Mouse (Mus musculus): ENCODE data around the gene Lta. TPM values are rescaled to one million over a fixed set of nuclear protein-coding genes. Genes with fewer than 3 reads are reported as not detected.
"Not testable (repeated sequence)": the region's sequence is repeated elsewhere in the genome, so short reads cannot be mapped to it uniquely, and the experiment has no call there.

Lta gene
- polyA plus RNA-seq, 1 experiment from 2014 or later, result 0.27 TPM

DNA sequence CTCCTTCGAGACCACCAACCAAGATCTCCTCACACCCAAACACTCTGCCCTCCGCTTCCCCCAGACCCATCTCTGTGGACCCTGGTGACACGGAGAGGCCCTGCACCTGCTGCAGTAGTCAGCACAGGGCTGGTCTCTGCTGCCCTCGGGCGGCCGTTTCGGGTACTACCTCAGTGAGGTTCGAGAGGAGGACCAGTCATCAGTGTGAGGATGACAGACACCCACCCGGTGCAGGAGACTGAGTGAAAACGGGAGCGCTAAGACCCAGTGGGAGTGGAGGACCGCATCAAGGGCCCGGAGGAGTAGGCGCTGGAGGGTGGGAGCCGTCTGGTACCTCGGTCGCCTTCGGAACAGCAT is 31.2 kb upstream of the Lta start:
- H3K9me3 ChIP-seq (replicated peaks), result no peaks in the 10 kb centered on the region
- H3K4me3 ChIP-seq (replicated peaks), result peak overlapping the region; percentile 57
- H3K27me3 ChIP-seq, result no peaks in the 10 kb centered on the region
- 0 out of 2 replicates have a peak, but pooled peaks cover 3% of the 10 kb centered on the region for H3K36me3 ChIP-seq
- peaks cover 52% of the 10 kb centered on the region for H3K4me1 ChIP-seq
- H3K4me2 ChIP-seq (replicated peaks), result peak overlapping the region; percentile 86
- under 1% methylated on average over 18 of the region's 18 CpGs for WGBS
- ATAC-seq (ENCODE audit: insufficient number of reproducible peaks, low FRiP score, low TSS enrichment, low read depth), result peak; percentile 64
- peak overlapping the region; percentile 95 for H3K27ac ChIP-seq (replicated peaks)
- peak overlapping the region; percentile 76; the same call in 1 of the 2 replicates for H3K9ac ChIP-seq

DNA sequence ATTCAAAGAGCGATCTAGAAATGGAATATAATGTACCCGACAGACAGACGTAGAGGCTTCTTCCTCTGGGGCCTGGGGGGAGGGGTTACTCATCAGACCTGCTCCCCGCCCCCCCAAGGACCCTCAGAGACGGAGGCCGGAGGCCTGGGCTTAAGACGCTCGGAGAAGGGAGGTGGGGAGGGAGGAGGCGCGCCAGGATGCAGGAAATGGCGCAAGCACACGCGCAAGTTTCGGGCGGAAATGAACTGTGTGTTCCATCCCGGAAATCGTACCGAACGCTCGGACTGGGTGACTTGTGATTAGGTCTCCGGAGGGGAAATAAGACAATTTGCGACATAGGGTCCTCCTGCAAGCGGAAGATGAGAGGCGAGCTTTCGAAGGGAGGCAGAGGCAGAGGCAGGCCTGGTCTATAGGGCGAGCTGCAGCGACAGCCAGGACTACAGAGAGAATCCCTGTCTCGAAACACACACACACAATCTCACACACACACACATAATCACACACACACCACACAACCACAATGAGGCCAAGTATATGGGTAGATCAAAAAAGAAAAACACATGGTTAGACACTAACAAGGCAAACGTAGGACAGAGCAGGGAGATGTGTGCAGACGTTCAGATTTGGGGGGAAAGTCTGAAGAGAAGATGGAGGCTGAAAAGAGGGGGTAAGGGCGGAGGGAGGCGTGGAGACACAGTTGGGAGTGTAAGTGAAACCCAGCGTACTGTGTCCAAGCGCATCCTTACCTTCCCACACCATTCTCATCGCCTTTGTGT is 30.7 kb upstream of the Lta start, which contains the start of gene Nfkbil1:
Nfkbil1 (minus strand) TSS at position 179 of the 776 bp plus-strand sequence.
- peaks cover 9% of the 10 kb centered on the region; the same call in 1 of the 2 replicates for H3K36me3 ChIP-seq
- H3K9ac ChIP-seq, result peak within 1 kb of the TSS; percentile 76
- no peaks in the 10 kb centered on the region for H3K9me3 ChIP-seq (replicated peaks)
- WGBS, result 0% methylated on average over 35 of the region's 35 CpGs
- H3K27ac ChIP-seq (replicated peaks), result peak within 1 kb of the TSS; percentile 95
- H3K27me3 ChIP-seq, result no peaks in the 10 kb centered on the region
- peak; percentile 87 for ATAC-seq (ENCODE audit: insufficient number of reproducible peaks, low FRiP score, low TSS enrichment, low read depth)
- peak within 1 kb of the TSS; percentile 57 for H3K4me3 ChIP-seq (replicated peaks)
- peaks cover 50% of the 10 kb centered on the region for H3K4me1 ChIP-seq
- H3K4me2 ChIP-seq (replicated peaks), result peak within 1 kb of the TSS; percentile 86

DNA sequence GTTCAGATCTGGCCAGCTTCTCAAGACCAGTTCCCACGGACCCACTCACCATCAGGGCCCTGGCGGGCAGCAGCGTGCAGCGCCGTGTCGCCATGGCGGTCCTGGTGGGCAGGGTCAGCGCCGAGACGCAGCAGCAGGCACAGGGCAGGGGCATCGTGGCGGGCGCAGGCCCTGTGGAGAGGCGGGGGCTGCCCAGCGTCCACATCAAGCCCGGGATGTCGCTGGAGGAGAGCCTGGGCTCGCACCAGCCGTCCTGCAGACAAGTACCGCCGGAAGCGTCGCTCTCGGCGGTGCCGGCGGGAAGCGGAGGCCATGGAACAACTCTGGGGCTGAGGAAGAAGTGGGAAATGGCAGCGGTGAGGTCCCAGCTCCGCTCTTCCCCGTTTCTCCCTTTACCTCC is 29.8 kb upstream of the Lta start:
- H3K27ac ChIP-seq (replicated peaks), result peak overlapping the region; percentile 95
- H3K9me3 ChIP-seq (replicated peaks), result no peaks in the 10 kb centered on the region
- peaks cover 42% of the 10 kb centered on the region for H3K4me1 ChIP-seq
- peak overlapping the region; percentile 76 for H3K9ac ChIP-seq
- H3K4me3 ChIP-seq (replicated peaks), result peak overlapping the region; percentile 57
- peaks cover 15% of the 10 kb centered on the region; the same call in 1 of the 2 replicates for H3K36me3 ChIP-seq
- peak overlapping the region; percentile 86 for H3K4me2 ChIP-seq (replicated peaks)
- no peaks in the 10 kb centered on the region for H3K27me3 ChIP-seq
- ATAC-seq (ENCODE audit: insufficient number of reproducible peaks, low FRiP score, low TSS enrichment, low read depth), result no peak
- 10% methylated on average over 31 of the region's 31 CpGs for WGBS

DNA sequence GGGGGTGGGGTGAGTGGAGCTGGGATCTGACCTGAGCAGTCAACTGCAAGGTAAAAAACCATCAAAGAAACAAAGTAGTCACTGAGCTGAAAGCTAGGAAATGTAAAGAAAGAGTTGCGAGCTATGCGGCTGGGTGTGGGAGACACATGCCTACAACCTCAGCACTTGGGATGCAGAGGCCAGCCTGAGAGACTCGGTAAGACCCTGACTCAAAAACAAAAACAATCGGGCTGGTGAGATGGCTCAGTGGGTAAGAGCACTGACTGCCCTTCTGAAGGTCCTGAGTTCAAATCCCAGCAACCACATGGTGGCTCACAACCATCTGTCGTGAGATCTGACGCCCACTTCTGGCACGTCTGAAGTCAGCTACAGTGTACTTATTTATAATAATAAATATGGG is 28.9 kb upstream of the Lta start:
- peaks cover 23% of the 10 kb centered on the region for H3K36me3 ChIP-seq
- not testable (repeated sequence) for H3K27me3 ChIP-seq; H3K9me3 ChIP-seq (replicated peaks); H3K9ac ChIP-seq; ATAC-seq (ENCODE audit: insufficient number of reproducible peaks, low FRiP score, low TSS enrichment, low read depth)
- peak overlapping the region; percentile 95; the same call in 1 of the 2 replicates for H3K27ac ChIP-seq (replicated peaks)
- H3K4me1 ChIP-seq, result peaks cover 42% of the 10 kb centered on the region
- peak overlapping the region; percentile 86 for H3K4me2 ChIP-seq (replicated peaks)
- WGBS, result 81% methylated on average over 7 of the region's 7 CpGs
- H3K4me3 ChIP-seq (replicated peaks), result peak overlapping the region; percentile 57; the same call in 1 of the 2 replicates

DNA sequence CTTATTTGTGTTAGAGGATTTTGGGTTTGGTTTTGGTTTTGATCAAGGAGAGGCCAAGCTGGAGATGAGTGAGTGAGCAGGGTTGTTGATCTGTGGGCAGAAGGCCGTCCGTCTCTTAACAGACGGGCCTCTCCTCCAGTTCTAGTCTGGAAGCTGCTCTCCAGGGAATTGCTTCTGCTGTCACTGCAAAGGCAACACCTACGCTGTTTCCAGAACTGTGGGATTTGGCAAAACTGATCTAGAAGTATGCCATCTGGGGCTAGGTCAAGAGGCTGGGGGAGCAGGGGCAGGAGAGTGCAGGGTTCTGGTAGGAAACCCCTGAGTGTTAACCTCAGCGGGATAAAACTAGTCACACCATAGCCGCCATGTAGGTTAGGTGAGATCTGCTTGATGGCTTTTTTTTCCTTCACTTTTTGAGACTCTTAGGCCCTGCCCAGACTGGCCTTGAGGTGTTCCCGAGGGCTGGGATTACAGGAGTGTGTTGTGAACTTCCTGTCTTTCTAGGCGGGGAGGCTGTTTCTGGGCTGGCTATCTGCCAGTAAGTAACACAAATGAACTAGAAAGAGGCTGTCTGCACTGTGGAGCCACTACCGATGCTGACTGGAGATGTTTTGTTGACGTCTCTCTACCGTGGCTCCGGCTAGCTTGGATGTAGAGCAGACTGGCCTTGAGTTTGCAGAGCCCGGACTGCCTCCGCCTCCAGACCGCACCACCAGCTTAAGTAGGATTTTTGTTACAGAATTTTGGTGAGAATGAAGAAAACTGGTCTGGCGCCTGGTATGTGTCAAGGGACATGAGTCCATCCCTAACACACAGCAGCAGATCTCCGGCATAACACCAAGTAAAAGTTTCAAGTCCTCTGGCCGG is 28.2 kb upstream of the Lta start, which contains the start of gene Atp6v1g2:
Atp6v1g2 (plus strand) TSS at position 547 of the 867 bp plus-strand sequence.
- no peak for ATAC-seq (ENCODE audit: insufficient number of reproducible peaks, low FRiP score, low TSS enrichment, low read depth)
- Histone ChIP-seq H3K9me3 (replicated peaks) (no peaks in the 10 kb centered on the region), H3K4me3 (replicated peaks) (peak within 1 kb of the TSS; percentile 57), H3K27me3 (no peaks in the 10 kb centered on the region), H3K4me1 (peaks cover 42% of the 10 kb centered on the region), H3K4me2 (replicated peaks) (peak within 1 kb of the TSS; percentile 86), H3K36me3 (peaks cover 30% of the 10 kb centered on the region), H3K9ac (peak within 1 kb of the TSS; percentile 76; the same call in 1 of the 2 replicates), H3K27ac (replicated peaks) (peak within 1 kb of the TSS; percentile 95)
- WGBS, result 52% methylated on average over 18 of the region's 18 CpGs

DNA sequence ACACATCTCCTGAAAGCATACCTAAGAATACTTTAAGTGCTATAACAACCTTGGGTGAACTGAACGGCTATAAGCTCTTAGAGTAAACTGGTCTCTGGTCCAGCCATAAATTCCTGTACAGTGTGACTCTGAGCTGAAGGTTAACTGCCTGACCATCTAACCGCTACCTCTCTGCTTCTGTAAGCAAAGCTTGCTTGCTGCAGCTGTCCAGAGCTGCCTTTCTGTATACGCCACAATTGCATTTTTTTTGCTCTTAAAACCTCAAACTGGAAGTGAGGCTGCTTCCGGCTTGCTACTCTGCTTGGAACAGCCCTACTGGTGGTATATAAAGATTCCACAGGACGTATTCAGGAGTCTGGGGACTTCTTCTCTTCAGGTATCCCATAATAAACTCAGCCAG is 27.5 kb upstream of the Lta start:
- Histone ChIP-seq H3K36me3 (peaks cover 34% of the 10 kb centered on the region), H3K27me3 (no peaks in the 10 kb centered on the region), H3K9me3 (replicated peaks) (no peaks in the 10 kb centered on the region), H3K9ac (no peak overlapping the region), H3K4me2 (replicated peaks) (no peak overlapping the region), H3K4me1 (peaks cover 42% of the 10 kb centered on the region), H3K27ac (replicated peaks) (peak overlapping the region; percentile 95), H3K4me3 (replicated peaks) (no peak overlapping the region)
- no peak for ATAC-seq (ENCODE audit: insufficient number of reproducible peaks, low FRiP score, low TSS enrichment, low read depth)
- 76% methylated on average over 5 of the region's 5 CpGs for WGBS

DNA sequence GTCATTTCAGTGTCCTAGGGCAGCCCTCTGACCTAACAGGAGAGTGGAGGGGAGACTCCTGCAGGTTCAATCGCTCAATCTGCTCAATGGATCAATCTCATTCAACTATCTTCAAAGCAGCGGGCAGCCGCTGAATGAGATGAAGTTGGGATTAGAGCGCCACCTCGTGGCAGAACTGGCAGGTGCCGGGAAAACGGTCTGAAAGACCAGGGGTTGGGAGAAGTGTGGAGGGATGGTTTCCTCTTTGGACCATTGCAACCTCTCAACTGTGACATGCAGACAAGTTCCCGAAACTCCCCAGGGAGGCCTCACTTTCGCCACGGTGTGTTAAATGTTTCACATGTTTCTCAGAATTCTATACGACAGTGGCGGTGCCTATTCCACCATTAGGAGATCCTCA is 26.9 kb upstream of the Lta start:
- Histone ChIP-seq H3K9me3 (replicated peaks) (no peaks in the 10 kb centered on the region), H3K4me1 (peaks cover 42% of the 10 kb centered on the region), H3K27ac (replicated peaks) (no peak overlapping the region), H3K4me3 (replicated peaks) (no peak overlapping the region), H3K9ac (no peak overlapping the region; the same call in 1 of the 2 replicates), H3K27me3 (no peaks in the 10 kb centered on the region), H3K36me3 (peaks cover 37% of the 10 kb centered on the region), H3K4me2 (replicated peaks) (no peak overlapping the region; the same call in 1 of the 2 replicates)
- WGBS, result 11% methylated on average over 12 of the region's 12 CpGs
- no peak for ATAC-seq (ENCODE audit: insufficient number of reproducible peaks, low FRiP score, low TSS enrichment, low read depth)

DNA sequence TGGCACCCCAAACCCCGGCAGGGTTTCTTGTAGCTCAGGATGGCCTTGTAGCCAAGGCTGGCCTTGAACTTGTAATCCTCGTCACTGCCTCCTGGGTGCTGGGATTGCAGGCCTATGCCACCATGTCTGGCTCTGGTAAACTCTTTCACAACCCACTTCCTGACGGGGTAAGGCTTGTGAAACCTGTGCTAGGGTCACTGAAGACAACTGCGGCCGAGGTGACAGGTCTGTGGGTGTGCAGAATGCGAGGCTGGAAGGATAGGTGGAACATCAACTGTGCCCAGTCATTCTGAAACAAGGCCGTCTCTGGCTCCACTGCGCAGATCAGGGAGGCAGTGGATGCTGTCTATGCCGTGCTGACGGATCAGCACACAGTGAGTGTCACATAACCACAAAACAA is 25.9 kb upstream of the Lta start:
- ATAC-seq (ENCODE audit: insufficient number of reproducible peaks, low FRiP score, low TSS enrichment, low read depth), result no peak
- Histone ChIP-seq H3K4me2 (replicated peaks) (no peak overlapping the region), H3K27me3 (no peaks in the 10 kb centered on the region), H3K27ac (replicated peaks) (no peak overlapping the region), H3K4me3 (replicated peaks) (no peak overlapping the region), H3K36me3 (peaks cover 40% of the 10 kb centered on the region), H3K4me1 (peaks cover 35% of the 10 kb centered on the region), H3K9me3 (replicated peaks) (no peaks in the 10 kb centered on the region), H3K9ac (peak overlapping the region; percentile 21; the same call in 1 of the 2 replicates)
- WGBS, result 93% methylated on average over 10 of the region's 10 CpGs

DNA sequence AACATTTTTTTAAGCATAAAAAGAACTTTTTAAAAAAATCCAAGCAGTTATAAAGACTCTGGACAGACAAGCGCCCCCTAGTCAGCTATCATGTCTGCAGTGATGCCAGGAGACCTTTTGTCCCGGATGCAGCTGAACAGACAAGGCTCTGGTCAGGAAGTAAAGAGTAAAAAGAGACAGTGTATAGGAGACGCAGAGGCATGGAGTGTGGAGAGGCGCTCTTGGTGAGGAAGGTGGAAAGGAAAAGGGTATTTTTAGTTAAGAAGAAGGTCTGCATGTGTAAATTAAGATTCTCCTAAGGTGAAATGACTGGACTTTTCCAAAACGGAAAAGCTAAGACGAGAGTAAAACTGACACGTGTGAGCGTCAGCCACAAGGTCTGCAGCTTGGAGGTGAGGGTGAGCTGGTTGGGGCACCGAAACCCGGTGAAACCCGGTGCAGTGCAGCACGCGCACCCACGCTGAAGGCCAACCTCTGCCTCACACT is 21.5 kb upstream of the Lta start:
- 83% methylated on average over 14 of the region's 14 CpGs for WGBS
- H3K4me2 ChIP-seq (replicated peaks), result no peak overlapping the region
- H3K4me3 ChIP-seq (replicated peaks), result no peak overlapping the region
- no peaks in the 10 kb centered on the region for H3K27me3 ChIP-seq
- H3K9ac ChIP-seq, result no peak overlapping the region
- no peaks in the 10 kb centered on the region for H3K9me3 ChIP-seq (replicated peaks)
- no peak for ATAC-seq (ENCODE audit: insufficient number of reproducible peaks, low FRiP score, low TSS enrichment, low read depth)
- H3K27ac ChIP-seq (replicated peaks), result no peak overlapping the region
- peaks cover 54% of the 10 kb centered on the region for H3K36me3 ChIP-seq
- H3K4me1 ChIP-seq, result peaks cover under 1% of the 10 kb centered on the region; the same call in 1 of the 2 replicates

DNA sequence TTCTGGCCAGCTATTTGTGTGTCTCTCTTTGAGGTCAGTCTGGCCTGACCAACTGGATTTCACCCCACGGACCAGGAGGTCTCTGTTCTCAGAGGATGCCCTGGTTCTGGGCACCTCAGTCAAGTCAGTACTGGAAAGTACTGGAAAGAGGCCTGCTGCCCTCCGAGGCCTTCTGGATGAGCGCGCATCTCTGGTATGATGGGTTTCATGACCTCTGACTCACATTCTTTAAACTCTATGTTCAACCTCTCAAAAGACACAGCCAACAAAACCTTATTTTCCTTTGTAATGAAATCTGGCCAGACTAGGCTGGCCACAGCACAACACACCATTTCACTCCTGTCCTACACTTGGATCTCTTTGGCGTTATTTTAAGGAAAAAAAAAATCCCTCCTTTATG is 20.3 kb upstream of the Lta start:
- Histone ChIP-seq H3K9me3 (replicated peaks) (no peaks in the 10 kb centered on the region), H3K4me1 (peaks cover under 1% of the 10 kb centered on the region; the same call in 1 of the 2 replicates), H3K4me3 (replicated peaks) (no peak overlapping the region), H3K4me2 (replicated peaks) (no peak overlapping the region), H3K9ac (no peak overlapping the region), H3K36me3 (peaks cover 49% of the 10 kb centered on the region), H3K27ac (replicated peaks) (no peak overlapping the region), H3K27me3 (no peaks in the 10 kb centered on the region)
- WGBS, result 86% methylated on average over 5 of the region's 5 CpGs
- ATAC-seq (ENCODE audit: insufficient number of reproducible peaks, low FRiP score, low TSS enrichment, low read depth), result no peak

DNA sequence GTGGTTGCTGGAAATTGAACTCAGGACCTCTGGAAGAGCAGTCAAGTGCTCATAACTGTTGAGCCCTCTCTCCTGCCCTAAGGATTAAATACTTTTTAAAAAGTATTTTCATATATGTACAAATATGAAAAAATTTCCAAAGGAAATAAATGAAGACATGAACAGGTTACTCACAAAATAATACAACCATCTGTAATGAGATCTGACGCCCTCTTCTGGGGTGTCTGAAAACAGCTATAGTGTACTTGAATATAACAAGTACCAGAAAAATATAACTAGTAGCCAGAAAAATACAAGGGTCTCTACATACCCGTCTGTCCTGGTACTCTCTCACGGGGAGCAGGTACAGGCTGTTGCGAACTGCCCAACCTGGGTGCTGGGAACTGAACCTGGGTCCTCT is 19.5 kb upstream of the Lta start:
- H3K27ac ChIP-seq (replicated peaks), result no peak overlapping the region
- H3K9me3 ChIP-seq (replicated peaks), result no peaks in the 10 kb centered on the region
- H3K4me1 ChIP-seq, result peaks cover 6% of the 10 kb centered on the region; the same call in 1 of the 2 replicates
- H3K9ac ChIP-seq, result no peak overlapping the region
- no peak overlapping the region for H3K4me3 ChIP-seq (replicated peaks)
- H3K4me2 ChIP-seq (replicated peaks), result no peak overlapping the region
- no peaks in the 10 kb centered on the region for H3K27me3 ChIP-seq
- peaks cover 51% of the 10 kb centered on the region for H3K36me3 ChIP-seq
- no peak for ATAC-seq (ENCODE audit: insufficient number of reproducible peaks, low FRiP score, low TSS enrichment, low read depth)
- 93% methylated on average over 4 of the region's 4 CpGs for WGBS
